Mouse (Mus musculus): Measurements from ENCODE around the gene Ankrd35.

DNA sequence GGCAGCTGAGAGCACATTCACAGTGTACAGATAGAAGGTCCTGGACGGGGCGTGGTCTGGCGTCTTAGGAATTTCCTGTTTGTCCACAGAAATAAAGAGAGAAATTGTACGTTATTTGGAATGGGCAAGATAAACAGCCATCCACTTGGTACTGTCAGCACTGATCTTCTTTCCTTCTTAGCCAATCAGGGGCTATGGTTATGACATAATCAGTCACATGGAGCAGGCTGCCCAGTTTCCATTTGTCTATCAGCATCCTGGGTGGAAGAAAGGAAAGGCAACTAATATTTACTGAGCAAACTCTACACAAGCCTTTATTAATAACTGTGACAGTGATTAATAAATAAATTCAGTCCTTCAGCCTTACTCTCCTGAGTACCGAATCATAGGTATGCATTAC is 44.4 kb downstream of the Ankrd35 start:
- TF ChIP-seq CTCF (IDR thresholded peaks at IDR 0.05; ENCODE audit: control insufficient read depth, insufficient read depth, low read length) (no peak), POLR2A (IDR thresholded peaks at IDR 0.05; ENCODE audit: borderline replicate concordance, control insufficient read depth, low read depth, low read length) (no peak)

Data from bone marrow, adult 2 months (tissue).